Mouse (Mus musculus): ENCODE data around the gene Nrbp1.
"Not testable (repeated sequence)": the region's sequence is repeated elsewhere in the genome, so short reads cannot be mapped to it uniquely, and the experiment has no call there.

Nrbp1 gene

DNA sequence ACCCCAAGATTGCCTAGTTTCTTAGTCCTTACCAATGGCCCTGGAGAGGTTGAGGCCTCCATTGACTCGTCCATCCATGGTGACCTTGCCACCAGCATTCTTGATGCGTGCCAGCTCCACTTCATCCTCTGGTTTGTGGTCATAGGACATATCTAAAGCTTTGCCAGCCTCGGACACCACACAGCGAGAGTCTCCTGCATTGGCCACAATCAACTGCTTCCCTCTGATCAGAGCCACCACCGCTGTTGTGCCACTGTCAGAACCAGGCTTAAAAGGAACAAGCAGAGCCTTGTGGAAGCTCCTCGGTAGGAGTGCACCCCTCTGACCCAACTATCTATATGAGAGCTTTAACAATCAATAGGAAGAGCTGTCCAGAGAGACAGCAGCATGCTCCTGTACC lies 36.2 kb upstream of the Nrbp1 start:
- no peak for DNase-seq (ENCODE audit: low read depth)

DNA sequence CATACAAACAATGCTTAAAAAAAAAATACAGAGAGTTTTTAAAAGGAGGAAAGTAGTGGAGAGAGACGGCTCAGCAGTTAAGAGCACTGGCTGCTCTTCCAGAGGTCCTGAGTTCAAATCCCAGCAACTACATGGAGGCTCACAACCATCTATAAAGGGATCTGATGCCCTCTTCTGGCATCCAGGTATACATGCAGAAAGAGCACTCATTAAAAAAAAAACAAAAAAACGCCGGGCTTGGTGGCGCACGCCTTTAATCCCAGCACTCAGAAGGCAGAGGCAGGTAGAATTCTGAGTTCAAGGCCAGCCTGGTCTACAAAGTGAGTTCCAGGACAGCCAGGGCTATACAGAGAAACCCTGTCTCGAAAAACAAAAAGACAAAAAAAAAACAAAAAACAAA lies 24.1 kb upstream of the Nrbp1 start:
- DNase-seq (ENCODE audit: low read depth): not testable (repeated sequence)

DNA sequence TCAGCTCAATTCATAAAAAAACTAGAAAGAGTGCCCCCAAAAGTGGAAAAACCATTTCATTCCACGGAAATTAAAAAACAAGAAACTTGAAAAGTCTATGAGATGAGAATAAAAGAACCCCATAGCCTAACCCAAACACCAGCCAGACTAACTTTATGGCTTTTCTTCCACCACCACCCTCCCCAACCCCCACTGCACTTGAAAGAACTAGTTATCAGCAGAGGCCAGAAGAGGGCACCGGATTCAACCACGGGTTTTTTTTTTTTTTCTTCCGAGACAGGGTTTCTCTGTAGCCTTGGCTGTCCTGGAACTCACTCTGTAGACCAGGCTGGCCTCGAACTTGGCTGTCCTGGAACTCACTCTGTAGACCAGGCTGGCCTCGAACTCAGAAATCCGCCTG lies 22.4 kb upstream of the Nrbp1 start:
- DNase-seq (ENCODE audit: low read depth): peak; percentile 67

- DNase-seq (ENCODE audit: low read depth): peak; percentile 52
Observed at GRCm38 (mm10) chr5:31219070-31219469, 21.6 kb upstream of the Nrbp1 start.

- DNase-seq (ENCODE audit: low read depth): no peak
Observed at GRCm38 (mm10) chr5:31219474-31219873, 21.2 kb upstream of the Nrbp1 start.

- DNase-seq (ENCODE audit: low read depth): no peak
Observed at GRCm38 (mm10) chr5:31219911-31220447, 20.7 kb upstream of the Nrbp1 start.

DNA sequence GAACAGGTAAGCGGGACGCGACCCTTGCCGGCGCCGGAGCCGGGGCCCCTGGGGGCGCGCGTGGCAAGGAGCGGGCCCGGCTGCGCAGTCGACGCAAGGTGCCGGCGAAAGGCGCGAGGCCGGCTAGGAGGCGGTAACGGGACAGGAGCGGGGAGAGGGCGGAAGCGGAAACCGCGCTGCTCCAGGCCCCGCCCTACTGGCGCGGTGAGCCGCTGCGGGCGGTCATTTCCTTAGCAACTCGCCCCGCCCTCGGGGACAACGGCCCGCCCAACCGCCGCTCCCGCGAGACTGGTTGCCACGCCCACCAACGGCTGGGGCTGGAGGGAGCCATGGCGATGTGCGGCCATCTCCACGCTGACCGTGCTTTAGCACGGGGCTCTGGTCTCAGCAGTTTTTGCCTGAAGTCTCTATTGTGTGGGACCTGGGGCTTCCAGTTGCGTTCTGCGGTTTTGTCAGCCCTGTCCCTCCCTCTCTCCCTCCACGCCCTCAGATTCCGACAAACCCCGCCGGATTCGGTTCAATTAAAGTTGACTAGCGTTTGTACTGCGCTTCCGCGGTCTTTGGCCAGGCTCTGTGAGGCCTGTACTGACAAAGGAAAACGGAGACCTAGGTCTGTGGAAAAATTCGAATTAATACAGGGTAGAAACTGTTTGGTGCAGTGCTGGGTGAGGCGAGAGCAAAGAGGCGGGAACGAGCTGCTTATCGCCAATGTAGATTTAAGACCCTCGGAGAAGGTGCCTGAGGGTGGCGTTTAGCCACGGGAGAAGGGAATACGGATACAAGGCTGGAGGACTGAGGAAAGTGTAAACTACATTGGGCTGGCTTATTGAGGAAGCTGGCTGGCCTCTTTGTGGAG lies 20.0 kb upstream of the Nrbp1 start, which contains the start of gene Ppm1g:
TSS of gene Ppm1g (minus strand) at position 240 of the 856 bp plus-strand sequence.
- peak; percentile 97 for DNase-seq (ENCODE audit: low read depth)

DNA sequence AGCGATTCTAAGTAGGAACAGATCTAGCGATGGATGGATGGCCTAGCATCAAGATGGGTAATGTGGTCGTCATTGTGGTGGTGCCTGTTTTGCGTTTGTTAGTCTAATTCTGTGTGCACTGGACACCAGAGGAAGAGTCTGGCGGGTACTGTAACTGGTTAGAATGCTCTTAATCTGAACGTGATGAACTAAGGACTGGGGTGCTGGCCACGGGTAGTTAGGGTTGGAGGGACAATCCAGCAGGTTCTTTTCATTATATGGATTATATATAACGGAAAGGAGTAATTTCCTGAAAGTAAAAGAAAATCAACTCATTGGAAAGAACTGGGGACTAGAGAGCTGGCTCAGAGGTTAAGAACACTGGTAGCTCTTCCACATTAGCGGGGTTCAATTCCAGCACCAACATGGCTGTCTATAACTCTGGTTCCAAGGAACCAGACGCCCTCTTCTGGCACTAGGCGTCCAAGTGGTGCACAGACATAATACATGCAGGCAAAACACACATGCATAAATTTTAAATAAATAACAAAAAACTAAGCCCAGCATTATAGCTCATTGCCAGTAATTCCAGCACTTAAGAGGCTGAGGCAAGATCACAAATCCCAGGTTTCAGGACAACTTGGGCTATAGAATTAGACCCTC lies 19.2 kb upstream of the Nrbp1 start:
- DNase-seq (ENCODE audit: low read depth): peak; percentile 46

- DNase-seq (ENCODE audit: low read depth): no peak
Observed at GRCm38 (mm10) chr5:31222696-31223095, 18.0 kb upstream of the Nrbp1 start.

DNA sequence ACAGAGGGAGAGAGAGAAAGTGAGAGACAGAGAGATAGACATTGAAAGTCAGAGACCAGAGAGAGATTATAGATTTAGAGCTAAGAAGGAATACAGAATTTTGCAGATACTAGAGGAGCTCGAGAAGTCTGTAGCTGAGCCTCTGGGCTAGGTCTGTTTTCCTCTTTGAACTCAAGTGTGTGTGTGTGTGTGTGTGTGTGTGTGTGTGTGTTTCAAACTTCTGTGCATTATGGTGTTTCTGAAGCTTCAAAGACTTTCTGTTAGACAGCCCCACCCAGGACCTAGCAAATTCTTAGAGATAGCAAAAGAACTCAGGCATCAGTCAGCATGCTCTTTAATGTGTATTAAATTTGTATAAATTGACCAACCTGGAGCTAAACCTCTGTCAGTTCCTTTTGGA lies 14.0 kb upstream of the Nrbp1 start:
- DNase-seq (ENCODE audit: low read depth): peak; percentile 80

DNA sequence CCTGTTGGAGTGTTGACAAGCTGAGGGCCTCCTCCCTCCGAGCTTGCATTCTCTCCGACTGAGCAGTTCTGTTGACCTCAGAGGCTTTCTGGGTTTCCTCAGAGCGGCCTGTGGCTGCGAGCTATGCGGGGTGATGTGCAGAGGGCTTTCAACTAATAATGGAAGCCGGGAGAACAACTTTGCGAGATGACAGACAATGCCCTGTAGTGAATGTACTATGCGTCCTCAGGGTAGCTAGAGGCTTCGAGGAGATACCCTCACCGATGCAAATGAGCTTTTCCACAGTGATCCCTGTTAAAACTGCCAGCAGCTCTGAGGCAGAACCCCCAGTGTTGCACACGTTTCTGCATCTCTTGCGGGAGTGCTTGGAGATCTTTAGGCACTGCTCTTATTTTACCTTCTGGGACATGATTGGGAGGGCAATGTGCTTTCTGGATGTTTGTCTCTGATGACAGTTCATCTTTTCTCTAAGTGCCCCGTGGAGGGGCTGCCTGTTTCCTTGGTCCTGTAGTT lies 914 bp downstream of the Nrbp1 start:
- DNase-seq (ENCODE audit: low read depth): no peak

GRCm38 (mm10) chr5:31242191-31242590 lies 1.5 kb downstream of the Nrbp1 start:
- DNase-seq (ENCODE audit: low read depth): no peak

DNA sequence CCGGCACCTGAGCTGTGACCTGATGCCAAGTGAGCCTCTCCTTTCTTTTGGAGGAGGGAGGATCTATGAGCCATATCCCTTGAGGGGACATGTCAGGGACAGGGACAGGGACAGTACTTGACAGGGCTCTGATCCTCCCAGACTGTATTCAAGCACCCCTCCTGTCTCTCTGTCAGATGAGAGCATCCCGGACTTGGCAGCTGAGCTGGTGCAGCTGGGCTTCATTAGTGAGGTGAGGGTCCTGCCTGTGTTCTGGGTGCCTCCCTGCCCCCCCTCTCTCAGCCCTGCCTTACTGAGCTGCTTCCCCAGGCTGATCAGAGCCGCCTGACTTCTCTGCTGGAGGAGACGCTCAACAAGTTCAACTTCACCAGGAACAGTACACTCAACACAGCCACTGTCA lies 10.1 kb downstream of the Nrbp1 start:
- DNase-seq (ENCODE audit: low read depth): no peak

- peak; percentile 63 for DNase-seq (ENCODE audit: low read depth)
Observed at GRCm38 (mm10) chr5:31251541-31252101, 11.0 kb downstream of the Nrbp1 start, which contains the start of gene Krtcap3. Krtcap3 (plus strand) TSS chr5:31251691.

DNA sequence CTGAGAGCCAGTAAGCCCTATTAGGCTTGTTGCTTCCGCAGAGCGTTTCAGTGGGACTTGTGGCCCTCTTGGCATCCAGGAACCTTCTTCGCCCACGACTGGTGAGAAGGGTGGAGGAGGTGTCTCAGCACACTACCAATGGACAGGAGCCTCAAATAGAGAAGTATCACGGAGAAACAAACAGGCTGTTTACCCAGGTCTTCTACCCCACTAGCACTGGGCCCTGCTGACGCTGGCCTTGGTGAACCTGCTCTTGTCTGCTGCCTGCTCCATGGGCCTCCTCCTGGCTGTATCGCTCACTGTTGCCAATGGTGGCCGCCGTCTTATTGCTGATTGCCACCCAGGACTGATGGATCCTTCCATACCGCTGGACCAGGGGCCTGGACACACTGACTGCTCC lies 11.5 kb downstream of the Nrbp1 start:
- DNase-seq (ENCODE audit: low read depth): no peak

DNA sequence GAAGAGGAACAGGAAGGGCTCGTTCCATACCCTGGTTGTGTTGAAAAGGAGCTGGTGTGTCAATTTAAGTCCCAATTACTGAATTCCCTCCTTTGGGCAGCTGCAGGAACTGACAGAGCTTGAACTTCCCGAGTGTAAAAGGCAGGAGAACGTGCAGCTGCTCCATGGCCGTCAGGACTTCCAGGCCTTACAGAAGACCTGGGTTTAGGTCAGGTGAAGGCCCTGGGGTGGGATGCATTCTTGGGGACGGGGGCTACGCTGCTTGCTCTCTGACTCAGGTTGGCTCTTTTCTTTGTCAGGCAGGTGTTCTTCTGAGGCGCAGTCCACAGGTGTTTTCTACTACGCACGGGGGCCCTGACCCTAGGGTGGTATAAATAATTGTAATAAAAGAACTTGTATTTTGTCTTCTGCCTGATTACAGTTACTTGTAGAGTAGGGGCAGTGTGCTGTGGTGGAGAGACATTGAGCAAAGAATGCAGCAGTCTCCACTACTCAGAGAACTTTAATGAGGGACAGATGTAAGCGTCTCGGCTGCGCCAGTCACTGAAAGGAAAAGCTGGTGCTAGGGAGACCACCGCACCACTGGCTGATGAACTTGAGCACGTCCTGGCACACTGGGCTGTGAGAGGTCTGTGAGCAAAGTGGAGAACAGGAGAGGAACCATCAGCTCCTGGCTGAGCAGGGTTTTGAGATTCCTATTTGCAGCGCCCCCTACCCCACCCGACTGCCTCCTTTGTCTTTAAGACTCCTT lies 12.3 kb downstream of the Nrbp1 start:
- no peak for DNase-seq (ENCODE audit: low read depth)

GRCm38 (mm10) chr5:31253806-31254205 lies 13.1 kb downstream of the Nrbp1 start:
- no peak for DNase-seq (ENCODE audit: low read depth)

- DNase-seq (ENCODE audit: low read depth): no peak
Observed at GRCm38 (mm10) chr5:31254452-31254851, 13.8 kb downstream of the Nrbp1 start.

DNA sequence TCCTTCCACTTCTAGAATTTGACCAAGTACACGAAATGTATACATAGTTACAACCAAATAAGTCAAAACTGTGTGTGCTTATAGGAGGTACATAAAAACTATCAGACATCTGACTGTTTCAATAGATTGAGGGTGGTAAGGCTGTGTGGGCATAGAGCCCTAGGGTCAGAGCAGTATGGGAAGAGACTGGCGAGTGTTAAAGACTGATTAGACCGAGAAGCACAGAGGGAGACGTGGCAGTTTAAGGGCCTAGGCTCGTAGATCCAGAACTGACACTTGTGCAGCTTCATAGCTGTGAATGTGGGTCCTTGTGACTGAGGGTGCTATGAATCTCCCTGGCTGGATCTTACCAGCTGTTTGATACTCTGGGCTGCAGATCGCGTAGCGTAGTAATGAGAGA lies 14.2 kb downstream of the Nrbp1 start:
- DNase-seq (ENCODE audit: low read depth): no peak

GRCm38 (mm10) chr5:31255381-31255780 lies 14.7 kb downstream of the Nrbp1 start:
- no peak for DNase-seq (ENCODE audit: low read depth)

GRCm38 (mm10) chr5:31255971-31256370 lies 15.3 kb downstream of the Nrbp1 start:
- DNase-seq (ENCODE audit: low read depth): no peak

DNA sequence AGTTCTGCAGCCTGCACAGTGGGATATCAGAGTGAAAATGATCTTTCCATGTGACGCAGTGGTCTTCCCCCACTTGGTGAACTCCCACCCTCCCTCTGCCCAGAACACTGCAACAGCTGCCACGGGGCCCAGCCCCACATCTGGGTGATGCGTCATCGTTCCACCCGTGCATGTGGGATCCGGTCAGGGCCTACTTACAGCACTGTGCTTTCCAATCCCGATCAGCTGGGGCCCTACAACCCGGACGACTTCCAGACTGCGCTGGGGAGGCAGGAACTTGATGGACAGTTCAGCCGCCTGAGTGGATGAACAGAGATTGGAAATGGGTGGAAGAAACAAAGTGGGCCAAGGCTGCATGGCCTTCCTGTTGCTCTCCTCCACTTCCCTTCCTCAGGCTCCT lies 17.0 kb downstream of the Nrbp1 start:
- DNase-seq (ENCODE audit: low read depth): no peak

All from naive thymus-derived CD4-positive, alpha-beta T cell, adult 2 months (primary cell).